Mouse (Mus musculus) midbrain, embryonic 16.5 days (tissue): ENCODE data around the gene Edn1. TPM values are rescaled to one million over a fixed set of nuclear protein-coding genes. Genes with fewer than 3 reads are reported as not detected.

Source experiments
- ATAC-seq: fragments of 200-750 bp; cut with Nextera tagmentation; 2 replicates; pipeline ENCODE4 v1.8.0; 2017; ENCODE audit warnings: moderate TSS enrichment
- H3K27ac ChIP-seq: fragments of 300-500 bp; sonication (generic); 2 replicates; pipeline ENCODE4 v1.5.1; 2014; ENCODE audit warnings: mild to moderate bottlenecking, low read length, mixed read lengths
- H3K27me3 ChIP-seq: fragments of 300-500 bp; sonication (generic); 2 replicates; pipeline ENCODE4 v1.6.1; 2014; ENCODE audit warnings: low read depth, low read length, mixed read lengths; ENCODE audit not compliant: control insufficient read depth, insufficient read depth
- H3K36me3 ChIP-seq: fragments of 300-500 bp; sonication (generic); 2 replicates; pipeline ENCODE4 v1.6.1; 2014; ENCODE audit warnings: mild to moderate bottlenecking, low read length, moderate library complexity, mixed read lengths; ENCODE audit not compliant: control insufficient read depth, insufficient read depth
- H3K4me1 ChIP-seq: fragments of 300-500 bp; sonication (generic); 2 replicates; pipeline ENCODE4 v1.6.1; 2014; ENCODE audit warnings: mild to moderate bottlenecking, low read length, mixed read lengths; ENCODE audit not compliant: control insufficient read depth, insufficient read depth
- H3K4me2 ChIP-seq: fragments of 300-500 bp; sonication (generic); 2 replicates; pipeline ENCODE4 v1.6.1; 2014; ENCODE audit warnings: mild to moderate bottlenecking, low read length, mixed read lengths
- H3K4me3 ChIP-seq: fragments of 300-500 bp; sonication (generic); 2 replicates; pipeline ENCODE4 v1.5.1; 2014; ENCODE audit warnings: low read depth, mild to moderate bottlenecking, low read length, moderate library complexity, mixed read lengths
- H3K9ac ChIP-seq: fragments of 300-500 bp; sonication (generic); 2 replicates; pipeline ENCODE4 v1.6.1; 2014; ENCODE audit warnings: low read depth, low read length, mixed read lengths
- H3K9me3 ChIP-seq: fragments of 300-500 bp; sonication (generic); replicated peaks from 2 replicates; pipeline ENCODE4 v1.6.1; 2014; ENCODE audit warnings: mild to moderate bottlenecking, low read length, mixed read lengths; ENCODE audit not compliant: control insufficient read depth, poor library complexity, severe bottlenecking
- WGBS: fragments of 180-500 bp; shearing (Covaris S2); extraction: QIAGEN DNeasy Blood & Tissue Kit; methylation state at CpG from one replicate; pipeline ENCODE4 v1.1.7; 2014; 5-methylcytosine and 5-hydroxymethylcytosine counted together
- polyA plus RNA-seq: library from polyadenylated mRNA; unstranded; fragments of >200 nt; fragmentation: Nextera tagmentation; extraction: Ambion mirVana; gene quantifications from 2 replicates; pipeline ENCODE4 v1.2.1, GENCODE M21; 2015

Edn1 gene
- polyA plus RNA-seq: 1.9 and 2.9 TPM in 2 replicates

- Histone ChIP-seq H3K27ac (no peak within 1 kb of the TSS), H3K27me3 (peaks cover 7% of the 10 kb centered on the region; the same call in 1 of the 2 replicates), H3K9me3 (no peaks in the 10 kb centered on the region), H3K36me3 (no peaks in the 10 kb centered on the region), H3K4me3 (peak within 1 kb of the TSS; percentile 43), H3K4me1 (peaks cover 15% of the 10 kb centered on the region), H3K9ac (peak within 1 kb of the TSS; percentile 51; the same call in 1 of the 2 replicates), H3K4me2 (peak within 1 kb of the TSS; percentile 81)
- peak; percentile 62 for ATAC-seq
- WGBS: under 1% methylated on average over 26 of the region's 26 CpGs
These were observed at the start of gene Edn1 for GRCm38 (mm10) chr13:42301161-42301721. Gene Edn1 (plus strand): TSS chr13:42301476.

- no peak overlapping the region for H3K27ac ChIP-seq
- 88% methylated on average over 5 of the region's 5 CpGs for WGBS
- no peaks in the 10 kb centered on the region for H3K4me1 ChIP-seq
These were observed 47.5 kb upstream of the Edn1 start for GRCm38 (mm10) chr13:42253821-42254220.

GRCm38 (mm10) chr13:42255105-42255504, 46.2 kb upstream of the Edn1 start:
- Histone ChIP-seq H3K4me3 (no peak overlapping the region), H3K9ac (no peak overlapping the region), H3K36me3 (no peaks in the 10 kb centered on the region), H3K9me3 (peaks cover 5% of the 10 kb centered on the region; the same call in 1 of the 2 replicates), H3K4me1 (no peaks in the 10 kb centered on the region), H3K4me2 (no peak overlapping the region), H3K27ac (no peak overlapping the region), H3K27me3 (no peaks in the 10 kb centered on the region)
- ATAC-seq: no peak
- 88% methylated on average over 1 of the region's 1 CpGs for WGBS

More at GRCm38 (mm10) chr13:42253821-42254220, 47.5 kb upstream of the Edn1 start:
- no peak overlapping the region for H3K4me2 ChIP-seq
- no peak overlapping the region for H3K9ac ChIP-seq
- no peaks in the 10 kb centered on the region for H3K27me3 ChIP-seq
- ATAC-seq: no peak
- no peaks in the 10 kb centered on the region for H3K36me3 ChIP-seq
- H3K9me3 ChIP-seq: peaks cover 5% of the 10 kb centered on the region; the same call in 1 of the 2 replicates
- H3K4me3 ChIP-seq: no peak overlapping the region

- no peaks in the 10 kb centered on the region for H3K36me3 ChIP-seq
- no peaks in the 10 kb centered on the region for H3K27me3 ChIP-seq
- H3K4me3 ChIP-seq: no peak overlapping the region
- WGBS: 88% methylated on average over 5 of the region's 5 CpGs
- H3K27ac ChIP-seq: no peak overlapping the region
- H3K4me1 ChIP-seq: no peaks in the 10 kb centered on the region
- ATAC-seq: no peak
- peaks cover 5% of the 10 kb centered on the region; the same call in 1 of the 2 replicates for H3K9me3 ChIP-seq
- no peak overlapping the region for H3K9ac ChIP-seq
- H3K4me2 ChIP-seq: no peak overlapping the region
These were observed 42.9 kb upstream of the Edn1 start for GRCm38 (mm10) chr13:42258422-42258821.

- no peak for ATAC-seq
- 94% methylated on average over 6 of the region's 6 CpGs for WGBS
These were observed 40.6 kb upstream of the Edn1 start for GRCm38 (mm10) chr13:42260667-42261066.

GRCm38 (mm10) chr13:42270051-42270450, 31.2 kb upstream of the Edn1 start:
- Histone ChIP-seq H3K27ac (no peak overlapping the region), H3K27me3 (no peaks in the 10 kb centered on the region; the same call in 1 of the 2 replicates), H3K4me2 (no peak overlapping the region), H3K4me1 (no peaks in the 10 kb centered on the region), H3K4me3 (no peak overlapping the region), H3K9ac (no peak overlapping the region), H3K36me3 (no peaks in the 10 kb centered on the region), H3K9me3 (no peaks in the 10 kb centered on the region)
- ATAC-seq: no peak
- 57% methylated on average over 9 of the region's 9 CpGs for WGBS

More at GRCm38 (mm10) chr13:42260667-42261066, 40.6 kb upstream of the Edn1 start:
- Histone ChIP-seq H3K27ac (no peak overlapping the region), H3K9me3 (peaks cover under 1% of the 10 kb centered on the region; the same call in 1 of the 2 replicates), H3K4me2 (no peak overlapping the region), H3K4me3 (no peak overlapping the region), H3K27me3 (no peaks in the 10 kb centered on the region), H3K36me3 (no peaks in the 10 kb centered on the region), H3K4me1 (no peaks in the 10 kb centered on the region), H3K9ac (no peak overlapping the region)

GRCm38 (mm10) chr13:42276774-42277454, 24.4 kb upstream of the Edn1 start:
- no peaks in the 10 kb centered on the region for H3K36me3 ChIP-seq
- no peak for ATAC-seq
- no peak overlapping the region for H3K4me2 ChIP-seq
- 87% methylated on average over 9 of the region's 9 CpGs for WGBS
- no peak overlapping the region for H3K9ac ChIP-seq
- H3K9me3 ChIP-seq: no peaks in the 10 kb centered on the region
- no peaks in the 10 kb centered on the region; the same call in 1 of the 2 replicates for H3K27me3 ChIP-seq
- no peaks in the 10 kb centered on the region for H3K4me1 ChIP-seq
- H3K27ac ChIP-seq: no peak overlapping the region
- H3K4me3 ChIP-seq: no peak overlapping the region

GRCm38 (mm10) chr13:42277751-42278150, 23.5 kb upstream of the Edn1 start:
- no peak overlapping the region for H3K27ac ChIP-seq
- 97% methylated on average over 2 of the region's 2 CpGs for WGBS
- no peak overlapping the region for H3K4me2 ChIP-seq
- no peaks in the 10 kb centered on the region for H3K9me3 ChIP-seq
- ATAC-seq: no peak
- no peaks in the 10 kb centered on the region; the same call in 1 of the 2 replicates for H3K27me3 ChIP-seq
- no peak overlapping the region for H3K4me3 ChIP-seq
- no peaks in the 10 kb centered on the region for H3K4me1 ChIP-seq
- no peaks in the 10 kb centered on the region for H3K36me3 ChIP-seq
- no peak overlapping the region for H3K9ac ChIP-seq

GRCm38 (mm10) chr13:42285896-42286295, 15.4 kb upstream of the Edn1 start:
- H3K4me3 ChIP-seq: no peak overlapping the region
- no peak overlapping the region for H3K27ac ChIP-seq
- no peaks in the 10 kb centered on the region for H3K9me3 ChIP-seq
- 93% methylated on average over 3 of the region's 3 CpGs for WGBS
- ATAC-seq: no peak
- no peaks in the 10 kb centered on the region for H3K4me1 ChIP-seq
- H3K36me3 ChIP-seq: no peaks in the 10 kb centered on the region
- H3K9ac ChIP-seq: no peak overlapping the region
- H3K27me3 ChIP-seq: no peaks in the 10 kb centered on the region
- no peak overlapping the region for H3K4me2 ChIP-seq
